Mouse (Mus musculus): Measurements from ENCODE around the gene Olfr921.

Olfr921 gene

DNA sequence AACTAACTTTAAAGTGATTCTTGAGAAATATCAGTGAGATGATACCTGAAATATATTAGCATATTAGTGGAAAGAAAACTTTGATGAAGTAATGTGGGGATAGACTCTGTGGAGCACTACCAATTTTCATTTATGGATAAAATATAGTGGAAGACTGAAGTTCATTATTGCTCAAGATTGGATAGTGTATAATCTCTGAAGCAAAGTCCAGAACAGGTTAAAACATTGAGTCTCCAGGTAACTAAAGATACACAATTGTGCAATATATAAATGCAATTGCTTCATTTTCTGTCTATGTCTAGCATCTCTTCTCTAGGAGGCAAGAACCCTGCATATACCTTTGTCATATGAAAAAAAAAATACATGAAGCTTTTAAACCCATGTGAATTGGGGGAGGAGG lies at the start of gene Olfr921:
Gene Olfr921, plus strand, starts transcription at position 301 of the 400 bp plus-strand sequence.
- no peak for DNase-seq (ENCODE audit: extremely low read depth, low read depth, low spot score)

DNA sequence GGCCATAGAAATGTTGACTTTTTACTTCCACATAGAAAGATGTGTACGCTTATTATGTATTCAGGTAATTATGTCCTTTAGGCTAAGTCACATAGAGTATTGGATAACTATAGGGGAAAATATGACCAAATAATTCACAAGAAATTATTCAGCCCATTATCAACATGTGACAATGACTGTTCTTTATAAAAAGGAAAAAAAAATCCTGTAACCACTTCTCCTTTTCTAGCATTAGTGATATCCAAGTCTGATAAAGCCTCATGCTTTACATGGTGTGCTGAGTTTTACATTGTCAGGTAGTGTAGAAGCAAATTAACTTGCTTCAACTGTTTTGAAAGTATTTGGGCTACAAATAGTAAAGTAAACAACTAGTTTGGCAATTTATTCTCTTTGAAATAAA lies 48.8 kb upstream of the Olfr921 start:
- DNase-seq (ENCODE audit: extremely low read depth, low read depth, low spot score) = no peak

DNA sequence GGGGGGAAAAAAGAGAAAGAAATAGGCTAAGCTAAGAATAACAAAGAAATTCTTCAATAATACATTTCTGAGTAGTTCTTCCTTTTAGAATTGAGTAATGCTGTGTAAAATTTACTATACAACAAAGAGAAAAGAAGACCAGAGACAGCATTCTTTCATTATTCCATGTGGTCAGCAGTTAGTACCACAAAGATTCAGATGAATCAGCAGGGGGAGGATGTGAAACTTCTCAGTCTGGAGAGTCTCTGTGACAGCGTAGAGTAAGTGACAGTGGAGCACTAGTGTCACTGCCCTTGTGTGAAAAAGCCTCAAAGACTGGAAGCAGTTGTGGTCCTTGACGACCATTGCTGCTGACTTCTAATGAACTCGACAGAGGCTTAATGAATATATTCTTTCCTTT lies 44.6 kb upstream of the Olfr921 start:
- DNase-seq (ENCODE audit: extremely low read depth, low read depth, low spot score) = no peak

DNA sequence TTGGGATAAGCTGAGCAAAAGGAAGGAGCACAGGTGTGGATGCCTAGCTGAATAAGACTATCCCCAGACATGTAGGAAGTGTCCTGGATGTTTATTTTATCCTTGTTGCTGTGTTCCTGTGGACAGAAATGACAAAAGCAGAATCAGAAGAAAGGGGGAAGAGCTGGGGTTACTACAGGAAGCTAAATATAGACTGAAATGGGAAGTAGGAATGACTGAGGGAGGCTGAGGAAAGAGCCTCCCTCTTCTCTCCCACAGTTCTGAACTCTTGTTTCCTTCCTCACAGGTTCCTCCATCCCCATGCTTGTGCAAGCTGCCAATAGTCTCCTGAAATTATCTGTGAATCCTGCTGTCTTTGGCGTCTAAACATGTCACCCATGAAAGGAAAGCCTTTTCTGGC lies 31.5 kb upstream of the Olfr921 start:
- no peak for DNase-seq (ENCODE audit: extremely low read depth, low read depth, low spot score)

DNA sequence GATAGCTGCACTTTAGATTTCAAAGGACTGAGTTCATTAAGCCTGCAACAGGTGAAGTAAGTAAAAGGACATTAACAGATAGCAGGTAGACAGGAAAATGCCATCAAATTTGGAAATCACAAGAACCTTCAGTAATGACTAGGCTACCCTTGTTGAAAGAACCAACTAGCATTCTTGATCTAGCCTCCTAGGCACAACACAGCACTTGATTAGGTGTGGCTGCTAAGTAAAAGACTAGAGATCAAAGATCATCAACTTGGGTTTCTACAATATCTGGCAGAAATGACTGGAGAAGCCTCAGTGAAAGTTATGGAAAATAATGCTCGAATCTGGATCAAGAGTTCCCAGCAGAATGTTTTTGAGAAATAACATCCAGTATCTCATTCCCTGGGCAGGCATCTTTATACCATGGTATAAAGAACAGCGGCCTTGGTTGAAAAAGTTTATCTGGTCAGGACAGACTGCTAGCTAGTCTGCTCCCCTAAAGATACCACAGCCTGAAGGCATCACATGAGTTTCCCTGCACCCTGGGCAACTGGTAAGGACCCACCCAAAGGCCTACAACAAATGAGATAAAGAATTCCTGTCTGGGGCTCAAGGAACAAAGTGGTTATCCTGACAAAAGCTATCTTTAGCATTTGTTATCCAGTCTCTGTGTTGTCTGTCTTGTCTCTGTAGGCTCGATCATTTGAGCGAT lies 28.1 kb upstream of the Olfr921 start:
- DNase-seq (ENCODE audit: extremely low read depth, low read depth, low spot score) = no peak

DNA sequence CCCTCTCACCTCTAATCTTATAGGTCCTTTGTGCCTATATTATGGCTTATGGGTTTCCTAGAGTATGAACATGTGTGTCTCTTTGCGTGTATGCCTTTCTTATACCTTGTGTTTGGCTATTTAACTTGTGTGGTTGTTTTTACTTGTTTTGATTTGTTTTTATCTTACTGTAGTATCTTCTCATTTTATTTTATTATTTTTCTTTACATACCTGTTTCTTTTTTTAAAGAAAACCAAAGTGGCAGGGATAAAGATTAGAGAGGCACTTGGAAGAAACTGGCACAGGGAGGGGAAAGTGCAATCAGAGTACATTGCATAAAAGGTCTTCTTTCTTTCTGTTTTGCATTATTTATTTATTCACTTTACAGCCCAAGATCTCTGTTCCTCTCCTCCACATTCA lies 20.9 kb upstream of the Olfr921 start, which contains the start of gene Olfr920:
Gene Olfr920, plus strand, starts transcription at position 301 of the 400 bp plus-strand sequence.
- DNase-seq (ENCODE audit: extremely low read depth, low read depth, low spot score) = no peak

DNA sequence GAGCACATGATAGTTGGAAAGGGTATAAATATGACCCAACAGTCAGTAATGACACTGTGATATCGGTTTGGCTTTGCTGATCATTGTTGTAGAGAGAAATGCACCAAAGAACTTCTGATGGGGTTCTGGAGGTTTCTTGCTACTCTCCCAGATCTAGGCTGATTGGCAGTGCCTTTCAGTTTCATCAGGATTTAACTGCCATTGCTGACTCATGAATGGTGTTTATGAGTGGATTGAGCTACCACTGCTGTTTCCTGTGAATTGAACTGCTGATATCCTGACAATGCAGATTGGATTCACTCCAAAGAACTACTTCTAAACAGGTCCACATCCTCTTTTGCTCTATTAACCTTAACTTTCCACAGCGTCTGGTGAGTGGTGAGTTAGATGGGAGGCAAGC lies 19.8 kb downstream of the Olfr921 start:
- no peak for DNase-seq (ENCODE audit: extremely low read depth, low read depth, low spot score)

DNA sequence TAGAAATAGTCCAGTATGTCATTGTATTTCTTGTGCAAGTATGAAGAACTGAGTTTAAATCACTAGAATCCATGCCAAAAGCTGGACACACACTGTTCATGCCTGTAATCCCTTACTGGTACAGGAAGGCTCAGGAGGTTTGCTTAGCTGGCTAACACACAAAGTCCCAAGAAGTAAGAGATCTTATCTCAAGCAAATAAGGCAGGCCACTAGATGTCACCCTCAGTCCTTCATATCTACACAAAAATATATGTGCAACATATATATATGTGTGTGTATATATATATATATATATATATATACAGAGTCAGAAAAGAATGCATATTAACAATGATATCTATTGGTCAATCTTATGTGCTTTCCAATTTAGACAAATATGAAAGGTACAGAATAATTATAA lies 32.8 kb downstream of the Olfr921 start:
- DNase-seq (ENCODE audit: extremely low read depth, low read depth, low spot score) = peak; percentile 36

DNA sequence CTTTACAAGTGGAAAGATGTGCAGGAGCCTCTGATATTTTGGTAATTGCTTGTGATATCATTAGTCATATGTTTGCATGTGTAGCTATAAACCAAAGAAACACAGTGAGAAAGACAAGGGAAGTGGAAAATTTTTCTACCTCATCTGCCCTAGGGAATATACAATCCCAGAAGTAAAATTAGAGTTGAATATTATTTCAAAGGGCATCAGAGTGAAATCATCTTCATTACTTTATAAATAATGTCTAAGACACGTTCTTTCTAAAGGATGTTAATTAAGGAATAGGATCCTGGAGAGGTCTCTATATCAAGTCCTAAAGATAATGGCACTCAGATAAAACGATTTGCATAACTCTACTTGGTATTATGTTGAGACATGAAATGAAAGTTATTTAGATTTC lies 41.4 kb downstream of the Olfr921 start, which contains the start of gene Olfr922:
Gene Olfr922, plus strand, starts transcription at position 301 of the 400 bp plus-strand sequence.
- no peak for DNase-seq (ENCODE audit: extremely low read depth, low read depth, low spot score)

DNA sequence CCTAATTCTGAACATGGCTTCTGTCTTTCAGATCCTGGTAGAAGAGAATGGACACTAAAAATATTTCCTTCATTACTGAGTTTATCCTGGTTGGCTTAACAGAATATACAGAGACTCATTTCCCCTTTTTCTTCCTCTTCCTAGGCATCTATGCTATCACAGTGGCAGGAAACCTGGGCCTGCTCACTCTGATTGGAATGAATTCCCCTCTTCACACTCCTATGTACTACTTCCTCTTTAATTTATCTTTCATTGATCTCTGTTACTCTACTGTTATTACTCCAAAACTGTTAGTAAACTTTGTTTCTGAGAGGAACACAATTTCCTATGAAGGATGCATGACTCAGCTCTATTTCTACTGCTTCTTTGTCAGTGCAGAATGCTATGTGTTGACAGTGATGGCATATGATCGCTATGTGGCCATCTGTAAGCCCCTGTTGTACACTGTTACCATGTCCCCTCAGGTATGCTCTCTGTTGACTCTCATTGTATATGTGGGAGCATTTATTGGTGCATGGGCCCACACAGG lies 42.7 kb downstream of the Olfr921 start:
- DNase-seq (ENCODE audit: extremely low read depth, low read depth, low spot score) = no peak

DNA sequence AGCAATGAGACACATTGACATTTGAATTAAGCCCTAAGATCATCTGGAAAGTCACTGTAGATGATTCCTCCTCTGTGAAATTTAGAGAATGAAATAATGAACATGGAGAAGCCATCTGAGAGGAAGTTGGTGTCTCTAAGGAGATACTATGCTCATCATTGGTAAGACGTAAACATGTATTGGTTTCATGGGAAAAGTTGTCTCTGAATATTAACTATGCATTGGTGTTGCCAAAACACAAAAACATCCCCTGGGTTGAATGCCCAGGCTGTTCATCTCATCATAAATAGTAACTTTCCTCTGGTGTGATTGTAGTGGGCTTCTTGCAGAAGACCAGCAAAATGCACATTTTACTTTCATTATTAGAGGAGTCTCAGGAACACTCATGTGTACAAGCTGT lies 53.4 kb downstream of the Olfr921 start, which contains the start of gene Olfr923:
Gene Olfr923, plus strand, starts transcription at position 301 of the 400 bp plus-strand sequence.
- DNase-seq (ENCODE audit: extremely low read depth, low read depth, low spot score) = no peak
